Mouse (Mus musculus) ES-E14 (cell line): ENCODE measurements around the gene Kcmf1. TPM values are rescaled to one million over a fixed set of nuclear protein-coding genes. Genes with fewer than 3 reads are reported as not detected.
A peak's percentile ranks its signal among the peaks of the same experiment; 100 is the strongest.

Source experiments
- DNase-seq: peaks from one replicate; pipeline ENCODE4 v3.0.0-alpha.2; 2013; ENCODE audit warnings: low read depth, low spot score
- H3K27ac ChIP-seq: 2 replicates; pipeline ENCODE4 v1.5.1; 2012; ENCODE audit warnings: low read depth, mild to moderate bottlenecking, low read length, moderate library complexity, mixed read lengths; ENCODE audit not compliant: poor library complexity, insufficient read depth, severe bottlenecking
- H3K36me3 ChIP-seq: 2 replicates; pipeline ENCODE4 v1.6.1; 2012; ENCODE audit warnings: mild to moderate bottlenecking, low read length, moderate library complexity, mixed read lengths; ENCODE audit not compliant: control insufficient read depth, poor library complexity, insufficient read depth, severe bottlenecking
- H3K4me1 ChIP-seq, 2 experiments: fragments of 150-350 bp in 1 of 2; sonication (generic) in 1 of 2; 2 replicates each; pipeline ENCODE4 v1.6.1; 2012; ENCODE audit warnings: low read length in 2 of 2, mild to moderate bottlenecking in 1 of 2, mixed read lengths in 1 of 2; ENCODE audit not compliant: control insufficient read depth in 2 of 2, insufficient read depth in 2 of 2, poor library complexity in 1 of 2
- H3K4me3 ChIP-seq, 2 experiments: fragments of 150-350 bp in 1 of 2; sonication (generic) in 1 of 2; 2 replicates each; pipeline ENCODE4 v1.5.1; 2012; ENCODE audit warnings: low read length in 2 of 2, low read depth in 1 of 2, mild to moderate bottlenecking in 1 of 2, mixed read lengths in 1 of 2; ENCODE audit not compliant: insufficient read depth in 1 of 2, poor library complexity in 1 of 2, severe bottlenecking in 1 of 2
- H3K9ac ChIP-seq: 2 replicates; pipeline ENCODE4 v1.6.1; 2012; ENCODE audit warnings: low read depth, mild to moderate bottlenecking, low read length, mixed read lengths; ENCODE audit not compliant: poor library complexity, insufficient read depth, severe bottlenecking
- H3K9me3 ChIP-seq: fragments of 150-350 bp; sonication (generic); 2 replicates; pipeline ENCODE4 v1.6.1; 2012; ENCODE audit warnings: low read depth, mild to moderate bottlenecking, low read length; ENCODE audit not compliant: control insufficient read depth, insufficient read depth
- CHD2 ChIP-seq: IDR thresholded peaks from 2 replicates; pipeline ENCODE4 v1.6.1; 2014; ENCODE audit warnings: mild to moderate bottlenecking, low read depth, low read length, inconsistent platforms
- HCFC1 ChIP-seq: IDR thresholded peaks from 2 replicates; pipeline ENCODE4 v1.6.1; 2012; ENCODE audit warnings: low read length, inconsistent platforms, borderline replicate concordance; ENCODE audit not compliant: insufficient read depth
- MAFK ChIP-seq: IDR thresholded peaks from 2 replicates; pipeline ENCODE4 v1.6.1; 2014; ENCODE audit warnings: mild to moderate bottlenecking, low read depth, low read length, inconsistent platforms; ENCODE audit not compliant: insufficient read depth
- ZC3H11A ChIP-seq: IDR thresholded peaks from 2 replicates; pipeline ENCODE4 v1.6.1; 2012; ENCODE audit warnings: low read depth, mild to moderate bottlenecking, inconsistent platforms, low read length, borderline replicate concordance
- ZNF384 ChIP-seq: IDR thresholded peaks from 2 replicates; pipeline ENCODE4 v1.6.1; 2012; ENCODE audit warnings: low read depth, low read length, inconsistent platforms
- in situ Hi-C, 2 experiments: fragments of 600-800 bp; cut with MboI; formaldehyde crosslinking; loops; one replicate each; pipeline ENCODE4 v1.15.1; 2025; ENCODE audit warnings: low sequenced_read_pairs in 2 of 2, inconsistent platforms in 1 of 2; ENCODE audit not compliant: unreplicated experiment in 2 of 2
- total RNA-seq: library from RNA; depleted of rRNA; stranded (reverse); fragments of 300-350 nt; gene quantifications from 2 replicates; pipeline ENCODE4 v1.2.3, GENCODE M21; 2012; rRNA removed

Kcmf1 gene
- total RNA-seq, 1 experiment, result 122 TPM

- Histone ChIP-seq H3K4me1 (peaks cover 4% of the 10 kb centered on the region in 2 experiments; a peak in 2 of 4 replicates), H3K9ac (no peak overlapping the region), H3K36me3 (no peaks in the 10 kb centered on the region), H3K9me3 (no peaks in the 10 kb centered on the region), H3K27ac (peak overlapping the region; percentile 65; the same call in 1 of the 2 replicates), H3K4me3 (no peak overlapping the region; a peak in 1 of 4 replicates)
- no peak for DNase-seq
- in situ Hi-C loops, result no loop called here
- TF ChIP-seq HCFC1 (no peak), MAFK (peak; percentile 49; the same call in 1 of the 2 replicates)
Observed at GRCm38 (mm10) chr6:72794870-72795269, 104.9 kb downstream of the Kcmf1 start.

GRCm38 (mm10) chr6:72792641-72793040 lies 107.1 kb downstream of the Kcmf1 start:
- H3K4me1 ChIP-seq, result peaks cover 4% of the 10 kb centered on the region in 2 experiments; a peak in 2 of 4 replicates
- no peak overlapping the region for H3K9ac ChIP-seq
- no peaks in the 10 kb centered on the region for H3K36me3 ChIP-seq
- in situ Hi-C loops, result no loop called here
- H3K27ac ChIP-seq, result no peak overlapping the region
- no peak overlapping the region for H3K4me3 ChIP-seq
- TF ChIP-seq CHD2 (no peak), HCFC1 (no peak), MAFK (no peak), ZNF384 (no peak), ZC3H11A (no peak)
- no peaks in the 10 kb centered on the region for H3K9me3 ChIP-seq
- no peak for DNase-seq

Other genes with a start within 250 kb of the Kcmf1 start
- 12.5 and 14.5 TPM in 2 replicates for gene Tcf7l1, start 110.7 kb downstream of the Kcmf1 start, total RNA-seq
- 430 and 651 TPM in 2 replicates for gene Tmsb10, start 58.8 kb upstream of the Kcmf1 start, total RNA-seq